Mouse (Mus musculus) embryonic facial prominence, embryonic 15.5 days (tissue): ENCODE measurements at regions not wholly inside any gene's neighbourhood (a gene's known extent, or its start where the extent isn't known, plus 50 kb on each side); places are given as distances from the start of the nearest gene placed in this dataset.
"Not testable (repeated sequence)": the region's sequence is repeated elsewhere in the genome, so short reads cannot be mapped to it uniquely, and the experiment has no call there.

ENCODE experiments used
- ATAC-seq: fragments of 200-750 bp; cut with Nextera tagmentation; 2 replicates; pipeline ENCODE4 v1.8.0; 2017; ENCODE audit warnings: low read depth, moderate TSS enrichment; ENCODE audit not compliant: insufficient number of reproducible peaks, low FRiP score, low TSS enrichment
- H3K27ac ChIP-seq: fragments of 300-500 bp; sonication (generic); replicated peaks from 2 replicates; pipeline ENCODE4 v1.5.1; 2015; ENCODE audit warnings: mild to moderate bottlenecking, inconsistent platforms
- H3K27me3 ChIP-seq: fragments of 300-500 bp; sonication (generic); 2 replicates; pipeline ENCODE4 v1.6.1; 2015; ENCODE audit warnings: inconsistent platforms
- H3K36me3 ChIP-seq: fragments of 300-500 bp; sonication (generic); 2 replicates; pipeline ENCODE4 v1.6.1; 2015; ENCODE audit warnings: mild to moderate bottlenecking, inconsistent platforms
- H3K4me1 ChIP-seq: fragments of 300-500 bp; sonication (generic); 2 replicates; pipeline ENCODE4 v1.6.1; 2015; ENCODE audit warnings: inconsistent platforms
- H3K4me2 ChIP-seq: fragments of 300-500 bp; sonication (generic); replicated peaks from 2 replicates; pipeline ENCODE4 v1.6.1; 2015; ENCODE audit warnings: mild to moderate bottlenecking, inconsistent platforms
- H3K4me3 ChIP-seq: fragments of 300-500 bp; sonication (generic); replicated peaks from 2 replicates; pipeline ENCODE4 v1.5.1; 2015; ENCODE audit warnings: mild to moderate bottlenecking, inconsistent platforms
- H3K9ac ChIP-seq: fragments of 300-500 bp; sonication (generic); 2 replicates; pipeline ENCODE4 v1.6.1; 2015; ENCODE audit warnings: inconsistent platforms
- H3K9me3 ChIP-seq: fragments of 300-500 bp; sonication (generic); replicated peaks from 2 replicates; pipeline ENCODE4 v1.6.1; 2016; ENCODE audit warnings: inconsistent platforms
- WGBS: fragments of 180-500 bp; shearing (Covaris S2); methylation state at CpG from one replicate; pipeline ENCODE4 v1.1.7; 2015; 5-methylcytosine and 5-hydroxymethylcytosine counted together

- no peak for ATAC-seq
- Histone ChIP-seq H3K9me3 (no peaks in the 10 kb centered on the region), H3K27ac (no peak overlapping the region), H3K4me1 (0 out of 2 replicates have a peak, but pooled peaks cover 4% of the 10 kb centered on the region), H3K9ac (no peak overlapping the region), H3K27me3 (no peaks in the 10 kb centered on the region), H3K36me3 (no peaks in the 10 kb centered on the region), H3K4me2 (no peak overlapping the region), H3K4me3 (no peak overlapping the region)
- 68% methylated on average over 6 of the region's 6 CpGs for WGBS
Observed at GRCm38 (mm10) chr7:137649650-137650049, 212.2 kb downstream of the Glrx3 start.

- Histone ChIP-seq H3K4me1 (no peaks in the 10 kb centered on the region), H3K4me3 (no peak overlapping the region), H3K36me3 (no peaks in the 10 kb centered on the region), H3K27ac (no peak overlapping the region), H3K9me3 (no peaks in the 10 kb centered on the region), H3K4me2 (no peak overlapping the region), H3K9ac (no peak overlapping the region), H3K27me3 (no peaks in the 10 kb centered on the region)
- ATAC-seq, result no peak
- WGBS, result 86% methylated on average over 4 of the region's 4 CpGs
Observed at GRCm38 (mm10) chr7:137653837-137654236, 216.4 kb downstream of the Glrx3 start.

- no peak for ATAC-seq
- 81% methylated on average over 2 of the region's 2 CpGs for WGBS
- no peak overlapping the region for H3K4me3 ChIP-seq
Observed at GRCm38 (mm10) chr7:137667165-137667564, 229.8 kb downstream of the Glrx3 start.

GRCm38 (mm10) chr7:137671156-137671555 is 233.7 kb downstream of the Glrx3 start:
- Histone ChIP-seq H3K4me2 (no peak overlapping the region), H3K9me3 (no peaks in the 10 kb centered on the region), H3K27me3 (no peaks in the 10 kb centered on the region), H3K36me3 (no peaks in the 10 kb centered on the region), H3K9ac (no peak overlapping the region), H3K4me3 (no peak overlapping the region), H3K4me1 (no peaks in the 10 kb centered on the region), H3K27ac (no peak overlapping the region)
- WGBS, result 47% methylated on average over 4 of the region's 4 CpGs
- ATAC-seq, result no peak

More at GRCm38 (mm10) chr7:137667165-137667564, 229.8 kb downstream of the Glrx3 start:
- H3K36me3 ChIP-seq, result no peaks in the 10 kb centered on the region
- no peak overlapping the region for H3K27ac ChIP-seq
- H3K9me3 ChIP-seq, result no peaks in the 10 kb centered on the region
- H3K4me1 ChIP-seq, result no peaks in the 10 kb centered on the region
- no peak overlapping the region for H3K4me2 ChIP-seq
- H3K9ac ChIP-seq, result no peak overlapping the region
- H3K27me3 ChIP-seq, result no peaks in the 10 kb centered on the region

- no peak overlapping the region for H3K4me3 ChIP-seq
- no peak overlapping the region for H3K4me2 ChIP-seq
- H3K27ac ChIP-seq, result no peak overlapping the region
- H3K27me3 ChIP-seq, result no peaks in the 10 kb centered on the region
- no peaks in the 10 kb centered on the region for H3K36me3 ChIP-seq
- WGBS, result 94% methylated on average over 1 of the region's 1 CpGs
- H3K9ac ChIP-seq, result no peak overlapping the region
- no peak for ATAC-seq
- no peaks in the 10 kb centered on the region for H3K4me1 ChIP-seq
- no peaks in the 10 kb centered on the region for H3K9me3 ChIP-seq
Observed at GRCm38 (mm10) chr7:137674596-137674995, 237.2 kb downstream of the Glrx3 start.

- H3K9ac ChIP-seq, result no peak overlapping the region
- H3K4me1 ChIP-seq, result no peaks in the 10 kb centered on the region
- H3K9me3 ChIP-seq, result no peaks in the 10 kb centered on the region; the same call in 1 of the 2 replicates
- no peaks in the 10 kb centered on the region for H3K36me3 ChIP-seq
- no peak overlapping the region for H3K4me3 ChIP-seq
- 80% methylated on average over 5 of the region's 5 CpGs for WGBS
- no peak for ATAC-seq
- H3K27ac ChIP-seq, result no peak overlapping the region
- H3K27me3 ChIP-seq, result no peaks in the 10 kb centered on the region
- no peak overlapping the region for H3K4me2 ChIP-seq
Observed at GRCm38 (mm10) chr7:137675381-137675780, 238.0 kb downstream of the Glrx3 start.

GRCm38 (mm10) chr7:137684826-137685225 is 247.4 kb downstream of the Glrx3 start:
- Histone ChIP-seq H3K4me2 (no peak overlapping the region), H3K27me3 (no peaks in the 10 kb centered on the region), H3K36me3 (no peaks in the 10 kb centered on the region), H3K27ac (no peak overlapping the region), H3K4me1 (0 out of 2 replicates have a peak, but pooled peaks cover 12% of the 10 kb centered on the region), H3K9ac (no peak overlapping the region), H3K4me3 (no peak overlapping the region), H3K9me3 (no peaks in the 10 kb centered on the region; the same call in 1 of the 2 replicates)
- ATAC-seq, result no peak
- WGBS, result 35% methylated on average over 6 of the region's 6 CpGs

- no peak overlapping the region for H3K27ac ChIP-seq
- H3K4me2 ChIP-seq, result no peak overlapping the region
- no peak overlapping the region for H3K9ac ChIP-seq
- no peaks in the 10 kb centered on the region; the same call in 1 of the 2 replicates for H3K9me3 ChIP-seq
- no peak for ATAC-seq
- 0 out of 2 replicates have a peak, but pooled peaks cover 12% of the 10 kb centered on the region for H3K4me1 ChIP-seq
- no peaks in the 10 kb centered on the region for H3K27me3 ChIP-seq
- H3K36me3 ChIP-seq, result no peaks in the 10 kb centered on the region
- H3K4me3 ChIP-seq, result no peak overlapping the region
- 52% methylated on average over 6 of the region's 6 CpGs for WGBS
Observed at GRCm38 (mm10) chr7:137685320-137685719, 247.9 kb downstream of the Glrx3 start.

GRCm38 (mm10) chr7:137696831-137697230 is 259.4 kb downstream of the Glrx3 start:
- Histone ChIP-seq H3K4me1 (no peaks in the 10 kb centered on the region), H3K4me3 (no peak overlapping the region), H3K27ac (no peak overlapping the region), H3K9me3 (no peaks in the 10 kb centered on the region), H3K4me2 (no peak overlapping the region), H3K27me3 (no peaks in the 10 kb centered on the region), H3K9ac (no peak overlapping the region), H3K36me3 (no peaks in the 10 kb centered on the region)
- ATAC-seq, result no peak
- 81% methylated on average over 5 of the region's 5 CpGs for WGBS

GRCm38 (mm10) chr7:137698501-137698900 is 261.1 kb downstream of the Glrx3 start:
- H3K36me3 ChIP-seq, H3K27ac ChIP-seq, H3K4me2 ChIP-seq, ATAC-seq, H3K4me3 ChIP-seq, H3K9ac ChIP-seq, H3K9me3 ChIP-seq, H3K4me1 ChIP-seq, H3K27me3 ChIP-seq: not testable (repeated sequence)
- 82% methylated on average over 6 of the region's 6 CpGs for WGBS

GRCm38 (mm10) chr7:137712862-137713261 is 275.4 kb downstream of the Glrx3 start:
- ATAC-seq, result no peak
- H3K9me3 ChIP-seq, result no peaks in the 10 kb centered on the region
- peaks cover 36% of the 10 kb centered on the region for H3K4me1 ChIP-seq
- no peak overlapping the region for H3K4me2 ChIP-seq
- H3K4me3 ChIP-seq, result no peak overlapping the region
- H3K36me3 ChIP-seq, result no peaks in the 10 kb centered on the region
- no peak overlapping the region for H3K27ac ChIP-seq
- no peak overlapping the region for H3K9ac ChIP-seq
- H3K27me3 ChIP-seq, result 0 out of 2 replicates have a peak, but pooled peaks cover 2% of the 10 kb centered on the region
- 48% methylated on average over 9 of the region's 9 CpGs for WGBS

GRCm38 (mm10) chr7:137713856-137714255 is 276.4 kb downstream of the Glrx3 start:
- no peaks in the 10 kb centered on the region for H3K27me3 ChIP-seq
- no peak overlapping the region for H3K4me2 ChIP-seq
- no peaks in the 10 kb centered on the region for H3K36me3 ChIP-seq
- no peaks in the 10 kb centered on the region for H3K9me3 ChIP-seq
- peaks cover 40% of the 10 kb centered on the region for H3K4me1 ChIP-seq
- H3K9ac ChIP-seq, result no peak overlapping the region
- 55% methylated on average over 3 of the region's 3 CpGs for WGBS
- H3K27ac ChIP-seq, result no peak overlapping the region; the same call in 1 of the 2 replicates
- no peak for ATAC-seq
- no peak overlapping the region for H3K4me3 ChIP-seq
